Mouse (Mus musculus): ENCODE measurements at regions not wholly inside any gene's neighbourhood (a gene's known extent, or its start where the extent isn't known, plus 50 kb on each side); places are given as distances from the start of the nearest gene placed in this dataset.

DNA sequence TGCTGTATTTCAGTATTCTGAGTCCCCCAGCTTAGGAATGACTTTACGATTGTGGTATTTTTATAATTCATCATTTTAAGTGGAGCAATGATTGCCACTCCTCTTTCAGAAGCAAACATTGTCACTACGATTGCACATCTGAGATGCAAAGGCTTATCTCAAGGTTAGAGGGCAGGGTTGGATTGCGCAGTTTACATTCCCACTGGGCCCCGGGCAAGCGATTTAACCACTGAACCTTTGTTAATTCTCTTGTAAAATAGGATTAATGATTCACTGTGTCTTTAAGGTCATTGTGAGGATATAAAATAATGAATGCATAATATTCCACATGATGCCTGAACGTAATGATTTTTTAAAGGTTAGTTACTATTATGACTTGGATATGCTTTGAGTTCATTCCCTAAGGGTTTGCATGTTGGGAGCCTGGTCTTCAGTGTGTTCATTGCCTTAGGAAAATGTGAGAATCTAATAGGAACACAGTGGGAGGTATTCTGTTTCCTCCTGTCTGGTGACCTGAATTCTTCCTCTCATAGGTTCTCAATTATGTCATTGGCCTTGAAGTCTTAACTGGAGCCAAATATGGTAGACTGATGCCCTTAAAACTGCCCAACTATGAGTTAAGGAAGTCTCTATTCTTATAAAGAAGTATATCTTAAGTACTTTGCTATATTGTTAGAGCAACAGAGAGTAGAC is 1198.4 kb downstream of the Gsdmc2 start:
- no peak overlapping the region for H3K27ac ChIP-seq (ENCODE audit: low read depth)
- TF ChIP-seq CTCF (IDR thresholded peaks at IDR 0.05; ENCODE audit: low read depth): no peak
- 64% methylated on average over 6 of the region's 6 CpGs for WGBS (ENCODE audit: insufficient replicate concordance)
- 0 out of 2 replicates have a peak, but pooled peaks cover 3% of the 10 kb centered on the region for H3K4me1 ChIP-seq (ENCODE audit: insufficient read depth)
- H3K36me3 ChIP-seq (replicated peaks; ENCODE audit: insufficient read depth, low read length): no peaks in the 10 kb centered on the region
- H3K4me2 ChIP-seq (ENCODE audit: low read depth, low read length): no peak overlapping the region
- DNase-seq: peak; percentile 21
- no peaks in the 10 kb centered on the region for H3K27me3 ChIP-seq (ENCODE audit: insufficient read depth, low read length)
- ATAC-seq: peak; percentile 44; the same call in 1 of the 2 replicates
- no peaks in the 10 kb centered on the region for H3K9me3 ChIP-seq (ENCODE audit: low read length)
- H3K4me3 ChIP-seq (ENCODE audit: low read depth, low read length): no peak overlapping the region
- H3K9ac ChIP-seq (replicated peaks): no peak overlapping the region

DNA sequence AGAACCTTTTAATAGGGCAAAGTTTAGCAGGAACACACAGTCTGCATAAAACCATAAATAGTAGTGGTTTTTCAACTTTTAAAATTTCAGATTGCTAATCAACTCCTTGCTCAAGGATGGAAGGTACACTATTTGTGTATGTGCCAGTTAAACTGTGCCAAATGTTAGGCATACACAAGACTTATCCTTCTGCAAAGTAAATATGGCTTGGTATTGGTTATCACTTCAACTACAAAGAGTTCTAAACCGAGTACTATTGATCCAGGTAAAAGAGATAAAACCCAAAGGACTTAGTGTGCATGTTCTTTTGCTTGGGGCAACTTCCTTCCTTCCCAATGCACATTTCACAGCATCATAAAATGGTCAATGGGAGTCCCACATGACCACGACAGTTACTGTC is 1200.2 kb downstream of the Gsdmc2 start:
- H3K27ac ChIP-seq (ENCODE audit: low read depth): no peak overlapping the region
- no peak for TF ChIP-seq CTCF (IDR thresholded peaks at IDR 0.05; ENCODE audit: low read depth)
- peak; percentile 46 for TF ChIP-seq EP300 (IDR thresholded peaks at IDR 0.05; ENCODE audit: low read depth)
- no peak overlapping the region for H3K4me3 ChIP-seq (ENCODE audit: low read depth, low read length)
- H3K4me2 ChIP-seq (ENCODE audit: low read depth, low read length): no peak overlapping the region
- no peaks in the 10 kb centered on the region for H3K27me3 ChIP-seq (ENCODE audit: insufficient read depth, low read length)
- ATAC-seq (peak; percentile 40; the same call in 1 of the 2 replicates), DNase-seq (no peak)
- H3K9ac ChIP-seq (replicated peaks): no peak overlapping the region
- WGBS (ENCODE audit: insufficient replicate concordance): 34% methylated on average over 2 of the region's 2 CpGs
- H3K4me1 ChIP-seq (ENCODE audit: insufficient read depth): 0 out of 2 replicates have a peak, but pooled peaks cover 3% of the 10 kb centered on the region
- H3K9me3 ChIP-seq (ENCODE audit: low read length): no peaks in the 10 kb centered on the region
- no peaks in the 10 kb centered on the region for H3K36me3 ChIP-seq (replicated peaks; ENCODE audit: insufficient read depth, low read length)

DNA sequence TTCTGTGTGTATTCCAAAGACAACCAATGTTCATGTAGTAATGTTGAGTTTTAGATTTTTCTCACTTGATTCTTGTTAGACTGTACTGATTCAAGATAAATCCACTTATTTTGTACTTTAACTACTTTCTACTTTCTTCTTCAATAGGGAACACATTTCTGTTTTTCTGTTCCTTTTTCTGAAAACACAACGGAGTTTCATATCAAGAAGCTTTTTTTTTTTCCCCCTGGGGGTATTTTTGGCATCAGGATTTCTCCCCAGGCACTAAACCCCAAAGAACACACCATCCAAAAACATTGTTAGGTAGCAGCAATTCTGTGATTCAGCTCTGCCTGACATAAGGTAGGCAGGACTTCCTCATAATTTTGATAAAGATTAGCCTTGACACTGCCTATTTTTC is 1200.7 kb downstream of the Gsdmc2 start:
- Histone ChIP-seq H3K4me1 (ENCODE audit: insufficient read depth) (0 out of 2 replicates have a peak, but pooled peaks cover 3% of the 10 kb centered on the region), H3K36me3 (replicated peaks; ENCODE audit: insufficient read depth, low read length) (no peaks in the 10 kb centered on the region), H3K9me3 (ENCODE audit: low read length) (no peaks in the 10 kb centered on the region), H3K27ac (ENCODE audit: low read depth) (no peak overlapping the region), H3K9ac (replicated peaks) (no peak overlapping the region), H3K4me2 (ENCODE audit: low read depth, low read length) (no peak overlapping the region), H3K27me3 (ENCODE audit: insufficient read depth, low read length) (no peaks in the 10 kb centered on the region), H3K4me3 (ENCODE audit: low read depth, low read length) (no peak overlapping the region)
- no peak for TF ChIP-seq EP300 (IDR thresholded peaks at IDR 0.05; ENCODE audit: low read depth)
- TF ChIP-seq CTCF (IDR thresholded peaks at IDR 0.05; ENCODE audit: low read depth): no peak
- no peak for DNase-seq
- 57% methylated on average over 1 of the region's 1 CpGs for WGBS (ENCODE audit: insufficient replicate concordance)
- no peak for ATAC-seq

- WGBS (ENCODE audit: insufficient replicate concordance): 71% methylated on average over 7 of the region's 7 CpGs
- Histone ChIP-seq H3K36me3 (replicated peaks; ENCODE audit: insufficient read depth, low read length) (no peaks in the 10 kb centered on the region), H3K9me3 (ENCODE audit: low read length) (no peaks in the 10 kb centered on the region), H3K9ac (replicated peaks) (no peak overlapping the region), H3K4me3 (ENCODE audit: low read depth, low read length) (no peak overlapping the region), H3K4me1 (ENCODE audit: insufficient read depth) (0 out of 2 replicates have a peak, but pooled peaks cover 3% of the 10 kb centered on the region), H3K4me2 (ENCODE audit: low read depth, low read length) (no peak overlapping the region), H3K27me3 (ENCODE audit: insufficient read depth, low read length) (no peaks in the 10 kb centered on the region), H3K27ac (ENCODE audit: low read depth) (no peak overlapping the region)
- DNase-seq (no peak), ATAC-seq (no peak)
- TF ChIP-seq CTCF (IDR thresholded peaks at IDR 0.05; ENCODE audit: low read depth) (no peak), EP300 (IDR thresholded peaks at IDR 0.05; ENCODE audit: low read depth) (no peak)
These were observed 1203.8 kb downstream of the Gsdmc2 start for GRCm38 (mm10) chr15:62641051-62641710.

GRCm38 (mm10) chr15:62625406-62625805 is 1219.6 kb downstream of the Gsdmc2 start:
- 82% methylated on average over 7 of the region's 7 CpGs for WGBS (ENCODE audit: insufficient replicate concordance)
- TF ChIP-seq CTCF (IDR thresholded peaks at IDR 0.05; ENCODE audit: low read depth): no peak
- TF ChIP-seq EP300 (IDR thresholded peaks at IDR 0.05; ENCODE audit: low read depth): no peak
- H3K4me3 ChIP-seq (ENCODE audit: low read depth, low read length): no peak overlapping the region
- no peaks in the 10 kb centered on the region for H3K4me1 ChIP-seq (ENCODE audit: insufficient read depth)
- no peak overlapping the region for H3K9ac ChIP-seq (replicated peaks)
- ATAC-seq (no peak), DNase-seq (no peak)
- no peaks in the 10 kb centered on the region for H3K36me3 ChIP-seq (replicated peaks; ENCODE audit: insufficient read depth, low read length)
- H3K9me3 ChIP-seq (ENCODE audit: low read length): no peaks in the 10 kb centered on the region
- H3K4me2 ChIP-seq (ENCODE audit: low read depth, low read length): no peak overlapping the region
- no peaks in the 10 kb centered on the region for H3K27me3 ChIP-seq (ENCODE audit: insufficient read depth, low read length)
- no peak overlapping the region for H3K27ac ChIP-seq (ENCODE audit: low read depth)

- Histone ChIP-seq H3K27me3 (ENCODE audit: insufficient read depth, low read length) (no peaks in the 10 kb centered on the region), H3K9ac (replicated peaks) (no peak overlapping the region), H3K36me3 (replicated peaks; ENCODE audit: insufficient read depth, low read length) (no peaks in the 10 kb centered on the region), H3K9me3 (ENCODE audit: low read length) (no peaks in the 10 kb centered on the region), H3K4me1 (ENCODE audit: insufficient read depth) (no peaks in the 10 kb centered on the region), H3K4me3 (ENCODE audit: low read depth, low read length) (no peak overlapping the region), H3K4me2 (ENCODE audit: low read depth, low read length) (no peak overlapping the region), H3K27ac (ENCODE audit: low read depth) (no peak overlapping the region)
- 82% methylated on average over 5 of the region's 5 CpGs for WGBS (ENCODE audit: insufficient replicate concordance)
- no peak for DNase-seq
- TF ChIP-seq CTCF (IDR thresholded peaks at IDR 0.05; ENCODE audit: low read depth) (no peak), EP300 (IDR thresholded peaks at IDR 0.05; ENCODE audit: low read depth) (no peak)
- no peak for ATAC-seq
These were observed 1228.9 kb downstream of the Gsdmc2 start for GRCm38 (mm10) chr15:62616042-62616441.
